Mouse (Mus musculus) brown adipose tissue, adult 24 weeks (tissue): Measurements from ENCODE around the gene 2010003K11Rik. TPM values are rescaled to one million over a fixed set of nuclear protein-coding genes. Genes with fewer than 3 reads are reported as not detected.

Experiments used
- H3K27ac ChIP-seq: fragments of 200-500 bp; replicated peaks from 2 replicates; pipeline ENCODE4 v1.5.1; 2012; ENCODE audit warnings: low read depth, mild to moderate bottlenecking, low read length
- H3K4me1 ChIP-seq: fragments of 200-500 bp; 2 replicates; pipeline ENCODE4 v1.6.1; 2012; ENCODE audit warnings: low read length, mixed read lengths; ENCODE audit not compliant: control insufficient read depth, insufficient read depth, insufficient read length
- H3K4me3 ChIP-seq: fragments of 200-500 bp; 2 replicates; pipeline ENCODE4 v1.5.1; 2012; ENCODE audit warnings: low read depth, mild to moderate bottlenecking, low read length, moderate library complexity; ENCODE audit not compliant: insufficient read depth
- polyA plus RNA-seq: library from polyadenylated mRNA; stranded (reverse); fragments of >200 nt; gene quantifications from 2 replicates; pipeline ENCODE4 v1.2.4, GENCODE M21; 2012; ENCODE audit not compliant: missing spikeins, insufficient read depth, insufficient read length

Gene 2010003K11Rik
- polyA plus RNA-seq, 1 experiment, result 30.6 TPM

DNA sequence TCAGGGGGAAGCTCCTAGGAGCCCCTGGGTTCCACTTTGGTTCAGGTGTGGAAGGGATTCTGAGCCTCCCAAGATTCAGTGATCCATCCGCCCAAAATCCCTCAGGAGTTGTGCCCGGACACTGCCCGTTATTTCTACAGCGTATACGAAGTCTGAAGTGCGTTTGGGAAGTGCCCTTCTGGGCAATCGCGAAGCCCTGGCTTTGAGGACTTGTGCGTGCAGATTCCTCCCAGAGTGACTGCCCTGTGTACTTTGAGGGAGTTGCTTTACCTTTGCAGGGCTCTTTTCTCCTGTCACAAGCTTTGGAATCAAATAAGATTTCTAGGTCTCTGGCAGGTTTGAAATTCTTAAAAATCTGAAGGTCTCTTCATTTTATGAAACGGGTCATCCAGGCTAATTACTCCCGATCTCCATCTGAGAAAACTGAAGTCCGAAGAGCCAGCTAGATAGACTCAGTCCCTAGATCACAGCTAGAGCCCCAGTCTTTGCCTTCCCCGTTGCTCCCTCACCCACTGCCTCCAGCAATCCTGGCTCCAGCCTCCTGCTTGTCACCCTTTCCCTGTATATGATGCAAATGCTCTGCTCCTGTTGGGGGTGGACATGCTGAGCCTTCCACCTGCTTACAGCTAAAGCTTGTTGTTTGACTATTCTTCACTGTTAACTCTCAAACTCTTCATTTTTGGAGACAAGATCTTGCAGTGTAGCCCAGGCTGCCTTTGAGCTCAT is 12.9 kb upstream of the 2010003K11Rik start:
- H3K27ac ChIP-seq, result peak overlapping the region; percentile 83
- peak overlapping the region; percentile 79 for H3K4me3 ChIP-seq
- H3K4me1 ChIP-seq, result peaks cover 9% of the 10 kb centered on the region

DNA sequence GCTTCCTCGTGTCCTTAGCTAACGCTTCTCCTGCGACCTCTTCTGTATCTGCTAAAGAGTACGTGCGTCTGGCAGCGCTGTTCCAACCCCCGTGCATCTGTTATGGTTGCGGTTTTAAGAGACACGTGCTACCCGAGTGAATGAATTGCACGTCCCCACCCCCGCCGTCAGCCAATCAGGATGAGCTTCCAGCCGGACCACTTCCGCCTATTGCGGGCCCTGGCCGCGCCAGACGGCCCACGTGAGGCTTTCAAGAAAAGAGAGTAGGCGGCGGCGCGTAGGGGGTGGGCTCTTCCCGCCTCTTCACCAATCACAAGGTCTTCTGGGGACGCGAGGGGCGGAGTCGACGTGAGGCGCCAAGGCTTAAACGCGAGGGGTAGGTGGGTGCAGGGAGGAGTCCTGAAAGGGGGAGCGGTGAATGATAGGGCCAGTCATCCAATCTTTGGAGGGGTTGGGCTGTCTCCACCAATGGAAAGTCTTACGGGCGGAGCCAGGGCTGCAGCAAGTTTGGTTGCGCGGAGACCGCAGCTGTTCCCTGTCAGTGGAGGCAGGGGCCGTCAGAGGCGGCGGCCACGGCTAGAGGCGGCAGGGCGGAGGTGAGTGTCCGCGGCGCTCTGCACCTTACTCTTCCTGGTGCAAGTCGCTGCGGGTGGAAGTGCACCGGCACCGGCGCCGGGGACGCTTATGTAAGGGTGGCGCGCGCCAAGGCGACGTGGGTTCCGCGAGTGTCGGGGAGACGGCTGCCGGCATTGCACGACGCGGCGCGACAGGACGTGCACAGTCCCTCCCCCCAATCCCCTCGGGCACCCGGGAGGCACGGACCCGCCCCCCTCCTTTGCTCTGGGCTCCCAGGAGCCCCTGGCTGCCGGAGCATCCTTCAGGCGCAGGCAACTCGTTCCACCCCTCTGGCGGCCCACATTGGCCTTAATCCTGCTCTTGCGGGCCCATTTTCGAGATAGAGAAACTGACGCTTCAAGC is 11.9 kb upstream of the 2010003K11Rik start, which contains the start of gene Pcx:
TSS of gene Pcx (plus strand) at position 487 of the 978 bp plus-strand sequence.
- H3K27ac ChIP-seq, result peak within 1 kb of the TSS; percentile 83
- peak within 1 kb of the TSS; percentile 79 for H3K4me3 ChIP-seq
- peaks cover 4% of the 10 kb centered on the region for H3K4me1 ChIP-seq

DNA sequence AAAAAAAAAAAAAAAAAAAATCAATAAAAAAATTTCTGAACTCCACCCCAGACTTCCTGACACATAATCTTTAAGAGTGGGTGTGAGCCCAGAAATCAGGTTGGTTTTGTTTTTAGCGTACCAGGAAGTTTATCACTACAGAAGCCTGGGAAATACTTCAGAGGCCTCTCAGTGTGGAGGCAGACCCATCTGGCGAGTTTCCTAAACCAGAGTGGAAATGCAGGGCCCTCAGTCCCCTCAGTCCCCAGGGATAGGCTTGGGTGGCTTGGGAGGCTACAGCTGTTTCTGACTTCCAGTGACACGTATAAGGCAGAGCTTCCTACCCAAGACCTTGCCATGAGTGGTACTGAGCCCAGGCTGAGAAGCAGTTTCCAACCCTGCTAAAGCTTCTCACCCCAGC is 9.4 kb upstream of the 2010003K11Rik start:
- H3K4me3 ChIP-seq, result no peak overlapping the region
- no peak overlapping the region for H3K27ac ChIP-seq
- 0 out of 2 replicates have a peak, but pooled peaks cover 2% of the 10 kb centered on the region for H3K4me1 ChIP-seq

DNA sequence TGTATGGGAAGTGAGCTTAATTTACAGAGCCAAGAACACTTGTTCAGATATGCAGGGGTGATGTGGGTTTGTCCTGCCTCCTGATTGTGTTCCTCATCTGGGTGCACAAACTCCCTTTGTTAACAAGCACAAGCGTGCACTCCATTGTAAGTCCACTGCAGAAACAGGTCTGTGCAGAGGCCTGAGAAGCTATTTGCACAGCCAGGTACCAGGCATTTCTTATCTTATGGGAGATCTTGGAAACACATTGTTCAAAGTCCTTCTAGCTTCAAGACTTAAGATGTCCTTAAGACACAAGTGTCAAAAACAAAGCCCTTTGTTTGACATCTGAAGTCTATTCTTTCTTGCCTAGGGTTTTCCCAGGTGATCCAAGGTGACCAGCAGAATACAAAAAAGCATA is 6.4 kb upstream of the 2010003K11Rik start:
- H3K4me1 ChIP-seq, result 0 out of 2 replicates have a peak, but pooled peaks cover 2% of the 10 kb centered on the region
- no peak overlapping the region for H3K4me3 ChIP-seq
- no peak overlapping the region for H3K27ac ChIP-seq

DNA sequence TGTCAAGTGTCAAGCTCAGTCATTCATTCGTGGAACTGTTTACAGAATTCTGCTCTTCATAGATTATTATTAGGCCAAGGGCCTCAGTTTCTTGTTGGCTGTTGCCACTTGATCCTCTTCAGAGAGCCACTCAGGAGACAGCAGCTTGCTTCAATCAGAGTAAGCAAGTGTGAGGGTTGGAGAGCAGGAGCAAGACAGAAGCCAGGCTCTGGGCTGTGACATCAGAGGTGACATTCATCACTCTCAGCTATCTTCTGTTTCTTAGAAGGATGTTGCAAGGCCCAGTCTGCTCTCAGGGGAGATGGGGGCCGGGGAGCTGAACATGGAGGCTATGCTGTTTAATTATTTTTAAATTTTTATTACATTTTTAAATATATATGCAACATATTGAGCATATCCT is 4.3 kb upstream of the 2010003K11Rik start:
- H3K4me1 ChIP-seq, result peaks cover 5% of the 10 kb centered on the region; the same call in 1 of the 2 replicates

DNA sequence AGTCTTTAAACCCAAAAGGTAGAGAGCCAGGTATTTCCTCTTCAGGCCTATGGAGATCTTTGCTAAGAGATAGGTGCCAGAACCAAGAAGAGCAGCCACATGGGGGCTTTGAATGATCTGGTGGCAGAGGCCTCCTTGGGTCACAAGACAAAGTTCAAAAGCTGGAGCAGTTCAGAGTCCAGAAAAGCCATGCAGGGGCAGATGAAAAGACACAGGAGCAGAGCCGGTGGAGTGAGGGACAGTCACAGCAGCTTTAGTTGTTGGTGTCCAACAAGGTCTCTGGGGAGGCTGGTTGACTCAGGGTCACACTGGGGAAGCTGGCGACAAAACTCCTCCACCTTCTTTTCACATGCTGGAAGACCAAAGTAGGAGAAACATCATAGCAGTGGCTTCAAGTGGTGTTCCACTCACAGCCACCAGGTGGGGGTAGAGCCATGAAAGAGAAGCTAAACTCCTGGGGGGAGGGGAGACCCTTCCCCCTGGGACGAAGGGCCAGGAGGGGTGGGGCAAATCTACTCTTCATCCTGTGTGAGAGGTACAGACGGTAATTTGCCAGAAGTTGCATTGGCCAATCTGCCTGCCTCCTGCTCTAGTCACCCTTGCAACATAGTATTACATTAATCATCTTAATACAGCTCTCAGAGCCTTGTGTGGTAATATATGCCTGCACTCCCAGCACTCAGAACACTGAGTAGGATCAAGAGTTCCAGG is 965 bp downstream of the 2010003K11Rik start:
- H3K4me3 ChIP-seq, result no peak overlapping the region
- peaks cover 3% of the 10 kb centered on the region; the same call in 1 of the 2 replicates for H3K4me1 ChIP-seq
- H3K27ac ChIP-seq, result peak overlapping the region; percentile 90

More for the DNA sequence above, 4.3 kb upstream of the 2010003K11Rik start:
- Histone ChIP-seq H3K4me3 (no peak overlapping the region), H3K27ac (no peak overlapping the region)

DNA sequence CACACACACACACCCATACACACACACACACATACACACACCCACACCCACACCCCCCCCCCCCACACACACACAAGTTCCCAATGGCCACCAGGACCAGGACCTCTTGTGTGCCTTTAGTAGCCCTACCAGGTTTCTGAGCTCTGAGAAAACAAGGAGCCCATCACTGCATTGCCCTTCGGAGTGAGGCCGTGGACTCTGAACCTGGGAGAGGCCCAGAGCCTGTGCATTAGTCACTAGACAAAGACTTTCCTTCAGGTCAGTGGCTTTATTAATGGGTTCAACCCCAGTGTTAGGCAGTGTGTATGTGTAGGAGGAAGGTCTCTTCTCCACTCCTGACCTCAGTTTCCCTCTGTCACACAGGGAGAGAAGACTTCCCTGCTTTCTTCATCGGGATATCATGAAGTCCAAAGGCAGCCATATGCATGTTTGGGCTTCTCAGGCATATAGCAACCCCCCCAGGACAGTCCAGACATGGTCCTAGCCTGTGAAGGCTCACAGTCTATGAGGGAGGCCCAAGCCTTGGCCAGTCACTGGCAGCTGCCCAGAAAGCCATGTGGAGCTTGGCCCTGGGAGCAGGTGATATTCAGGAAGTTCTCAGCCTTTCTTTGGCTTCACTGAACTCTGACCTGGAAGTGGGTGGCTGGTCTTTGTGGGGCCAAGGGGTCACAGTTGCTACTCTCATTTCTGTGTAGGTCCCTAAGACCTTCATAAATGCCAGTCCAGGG is 1.7 kb downstream of the 2010003K11Rik start:
- Histone ChIP-seq H3K4me3 (no peak overlapping the region), H3K4me1 (peaks cover 3% of the 10 kb centered on the region; the same call in 1 of the 2 replicates), H3K27ac (peak overlapping the region; percentile 36)

DNA sequence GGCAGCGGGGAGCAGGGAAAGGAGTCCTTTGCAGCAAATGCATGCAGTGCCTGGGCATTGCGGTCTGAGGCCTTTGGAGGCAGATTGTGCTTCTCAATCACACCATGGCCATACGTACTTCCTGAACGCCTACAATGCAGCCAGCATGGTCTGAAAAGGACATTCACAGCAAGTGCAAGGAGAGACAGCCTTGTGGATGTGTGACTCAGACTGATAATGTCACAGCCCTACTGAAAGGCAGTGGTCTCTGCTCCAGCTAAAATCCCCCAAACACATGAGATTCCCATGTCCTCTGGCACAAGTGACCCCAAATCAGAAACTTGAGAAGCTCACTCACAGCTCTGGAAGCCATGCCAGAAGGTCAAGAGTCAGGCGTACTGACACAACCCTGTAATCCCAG is 2.6 kb downstream of the 2010003K11Rik start:
- H3K4me1 ChIP-seq, result peaks cover 3% of the 10 kb centered on the region; the same call in 1 of the 2 replicates
- no peak overlapping the region for H3K4me3 ChIP-seq
- H3K27ac ChIP-seq, result no peak overlapping the region

DNA sequence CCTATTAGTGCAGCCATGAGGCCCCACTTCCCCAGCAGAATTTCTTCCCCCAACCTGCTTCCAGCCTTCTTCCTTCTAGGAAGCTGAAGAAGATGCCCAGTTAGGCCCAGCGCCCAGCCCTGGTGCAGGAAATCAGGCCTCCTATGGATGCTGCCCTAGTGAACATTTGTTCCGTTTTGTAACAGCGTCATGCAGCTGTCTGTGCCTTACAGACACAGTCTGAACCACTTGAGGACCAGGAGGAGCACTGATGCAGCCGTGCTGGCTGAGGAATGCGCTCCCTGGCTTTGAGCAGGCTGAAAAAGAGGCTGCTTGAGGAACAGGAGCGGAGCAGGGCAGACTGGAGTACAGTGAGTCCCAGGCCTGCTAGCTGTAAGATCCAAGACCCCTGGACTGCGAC is 3.7 kb downstream of the 2010003K11Rik start:
- no peak overlapping the region for H3K27ac ChIP-seq
- peaks cover 3% of the 10 kb centered on the region; the same call in 1 of the 2 replicates for H3K4me1 ChIP-seq
- no peak overlapping the region for H3K4me3 ChIP-seq

DNA sequence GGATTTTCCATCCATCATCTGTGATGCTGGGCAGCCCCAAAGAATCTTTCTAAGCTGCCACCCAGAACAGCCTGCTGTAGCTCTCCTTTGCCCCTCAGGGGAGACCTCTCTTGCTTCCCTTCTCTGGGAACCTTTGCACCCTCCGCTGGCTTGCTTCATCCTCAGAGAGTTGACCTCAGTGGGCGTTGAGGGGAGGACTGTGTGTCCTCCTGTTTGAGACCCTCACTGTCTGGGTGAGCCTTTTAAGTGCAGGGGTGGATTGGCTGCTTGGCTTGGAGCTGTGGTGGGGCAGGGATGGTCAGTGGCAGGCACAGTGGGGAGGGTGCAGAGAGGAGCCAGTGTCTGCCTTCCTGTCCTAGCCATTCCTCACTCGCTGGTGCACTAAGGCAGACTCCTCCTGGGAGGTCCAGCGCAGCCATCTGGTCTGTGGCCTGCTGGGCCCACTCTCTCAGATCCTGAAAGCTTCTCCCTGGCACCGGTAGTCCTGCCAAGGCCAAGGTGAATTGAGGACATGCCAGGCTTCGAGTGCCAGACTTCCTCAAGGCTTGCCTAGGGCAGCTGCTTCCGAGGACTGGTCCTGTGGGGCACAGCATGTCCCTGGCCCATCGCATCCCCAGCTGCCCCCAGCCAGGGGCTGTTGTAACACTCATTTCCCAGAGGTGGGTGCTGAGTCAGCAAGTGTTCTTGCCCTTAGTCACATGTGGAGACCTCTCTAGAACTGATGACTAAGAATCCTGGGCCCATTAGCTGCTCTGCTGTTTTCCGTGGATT is 5.7 kb downstream of the 2010003K11Rik start:
- Histone ChIP-seq H3K4me1 (no peaks in the 10 kb centered on the region), H3K27ac (peak overlapping the region; percentile 65), H3K4me3 (no peak overlapping the region)

DNA sequence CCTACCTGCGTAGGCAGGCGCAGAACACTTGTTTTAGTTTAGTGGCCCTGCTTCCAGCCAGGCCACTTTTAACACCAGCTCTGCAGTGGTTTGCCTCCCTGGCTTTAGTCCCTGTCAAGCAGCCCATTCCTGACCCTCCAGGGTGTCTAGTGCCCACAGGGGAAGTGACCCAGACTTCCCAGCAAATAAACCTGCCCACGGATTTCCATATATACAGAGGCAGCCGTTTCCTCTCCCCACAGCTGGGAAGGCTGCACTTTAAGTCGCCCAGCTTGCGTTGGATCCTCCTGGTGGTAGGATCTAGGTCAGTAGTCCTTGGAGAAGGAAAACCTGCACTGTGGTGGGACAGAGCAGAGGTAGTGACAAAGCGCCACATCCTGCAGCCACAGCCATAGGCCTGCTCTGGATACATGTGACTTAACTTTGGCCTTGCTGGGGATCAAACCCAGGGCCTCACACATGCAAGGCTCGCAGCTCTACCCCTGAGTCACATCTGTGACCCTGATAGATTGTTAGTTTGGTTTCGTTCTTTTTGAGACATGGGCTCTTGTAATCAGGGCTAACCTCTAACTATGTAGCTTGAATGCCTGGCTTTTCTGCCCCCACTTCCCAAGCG is 7.2 kb downstream of the 2010003K11Rik start:
- no peaks in the 10 kb centered on the region for H3K4me1 ChIP-seq
- H3K27ac ChIP-seq, result 0 out of 2 replicates have a peak overlapping the region, but pooled peaks have one; percentile 1
- no peak overlapping the region for H3K4me3 ChIP-seq

DNA sequence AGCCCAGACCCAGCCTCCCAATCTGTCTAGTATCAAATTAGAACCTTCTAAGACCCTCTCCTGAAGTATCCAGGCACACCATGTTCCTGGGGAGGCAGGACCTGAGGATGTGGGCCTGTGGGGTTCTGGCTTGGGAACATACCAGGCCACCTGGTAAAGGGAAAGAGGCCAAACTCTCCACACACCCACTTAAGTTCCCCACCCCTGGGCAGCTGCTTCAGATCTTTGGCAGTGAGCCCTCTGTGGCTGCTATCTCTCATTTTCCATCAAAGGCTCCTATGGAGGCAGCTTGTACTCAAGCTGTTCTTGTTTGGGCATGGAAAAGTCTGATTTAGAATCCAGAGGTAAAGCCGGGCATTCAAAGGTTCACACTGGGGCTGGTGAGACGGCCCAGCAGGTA is 10.5 kb downstream of the 2010003K11Rik start:
- Histone ChIP-seq H3K4me1 (peaks cover 2% of the 10 kb centered on the region; the same call in 1 of the 2 replicates), H3K4me3 (no peak overlapping the region), H3K27ac (no peak overlapping the region)

DNA sequence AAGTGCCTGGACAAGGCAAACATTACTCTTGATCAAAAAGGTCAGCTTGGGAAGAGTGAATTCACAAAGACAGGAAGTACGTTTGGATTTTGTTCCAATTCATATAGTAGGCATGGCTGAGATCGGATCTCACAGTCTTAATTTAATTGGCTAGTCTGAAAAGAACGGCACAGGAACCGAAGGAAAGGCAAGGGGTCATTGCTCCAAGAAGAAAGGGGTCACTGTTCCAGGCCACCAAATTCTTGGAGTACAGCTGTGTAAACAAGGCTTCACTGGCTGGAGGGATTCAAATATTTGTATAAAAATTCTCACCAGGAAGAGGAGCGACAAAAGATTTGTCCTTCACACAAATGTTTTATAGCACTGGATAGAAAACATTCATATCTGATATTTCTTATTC is 13.4 kb downstream of the 2010003K11Rik start:
- no peak overlapping the region for H3K4me3 ChIP-seq
- H3K27ac ChIP-seq, result no peak overlapping the region
- peaks cover 2% of the 10 kb centered on the region; the same call in 1 of the 2 replicates for H3K4me1 ChIP-seq
